Mouse (Mus musculus) intestine, embryonic 16.5 days (tissue): Measurements from ENCODE around the gene Chic1. TPM values are rescaled to one million over a fixed set of nuclear protein-coding genes. Genes with fewer than 3 reads are reported as not detected.

ENCODE experiments used
- polyA plus RNA-seq: library from polyadenylated mRNA; unstranded; fragments of >200 nt; fragmentation: Nextera tagmentation; extraction: Ambion mirVana; gene quantifications from 2 replicates; pipeline ENCODE4 v1.2.1, GENCODE M21; 2015

Gene Chic1
- polyA plus RNA-seq, 1 experiment from 2014 or later = 4.7 TPM

Other genes starting within 250 kb of the Chic1 start
- 1.9 and 2.3 TPM in 2 replicates for gene Nap1l2, start 169.8 kb upstream of the Chic1 start, polyA plus RNA-seq
- not detected in 2 replicates for gene Cdx4, start 35.1 kb upstream of the Chic1 start, polyA plus RNA-seq
- gene Tsx, start 58.0 kb downstream of the Chic1 start, polyA plus RNA-seq = 0.17 and 0.23 TPM in 2 replicates
- gene Gm26992, start 65.5 kb downstream of the Chic1 start, polyA plus RNA-seq = not detected in 2 replicates